Mouse (Mus musculus): ENCODE results near the gene Trpc4ap.

DNA sequence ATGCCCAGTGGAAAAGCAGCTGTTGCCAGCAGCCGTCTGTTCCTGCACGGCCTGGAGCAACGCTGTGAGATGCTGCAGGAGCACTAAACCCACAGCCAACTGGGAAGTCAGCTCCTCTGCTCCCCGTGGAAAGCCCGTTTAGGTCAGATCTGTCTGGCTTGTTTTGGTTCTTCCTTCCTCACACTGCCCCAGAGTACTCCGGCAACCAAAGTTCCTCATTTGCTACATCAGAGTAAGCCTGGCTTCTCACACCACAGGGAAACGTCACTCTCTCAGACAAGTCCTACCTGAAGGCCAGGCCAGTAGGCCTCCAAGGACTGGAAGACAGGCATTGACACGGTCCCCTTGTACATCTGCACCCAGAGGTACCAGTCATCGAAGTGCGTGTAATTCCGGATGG is 18.4 kb upstream of the Trpc4ap start:
- TF ChIP-seq ZC3H11A (IDR thresholded peaks at IDR 0.05; ENCODE audit: borderline replicate concordance, low read depth, low read length) (no peak), MAFK (IDR thresholded peaks at IDR 0.05; ENCODE audit: insufficient read depth, low read depth, low read length) (no peak)
